Mouse (Mus musculus): ENCODE data around the gene Bnip1.

Bnip1 gene

DNA sequence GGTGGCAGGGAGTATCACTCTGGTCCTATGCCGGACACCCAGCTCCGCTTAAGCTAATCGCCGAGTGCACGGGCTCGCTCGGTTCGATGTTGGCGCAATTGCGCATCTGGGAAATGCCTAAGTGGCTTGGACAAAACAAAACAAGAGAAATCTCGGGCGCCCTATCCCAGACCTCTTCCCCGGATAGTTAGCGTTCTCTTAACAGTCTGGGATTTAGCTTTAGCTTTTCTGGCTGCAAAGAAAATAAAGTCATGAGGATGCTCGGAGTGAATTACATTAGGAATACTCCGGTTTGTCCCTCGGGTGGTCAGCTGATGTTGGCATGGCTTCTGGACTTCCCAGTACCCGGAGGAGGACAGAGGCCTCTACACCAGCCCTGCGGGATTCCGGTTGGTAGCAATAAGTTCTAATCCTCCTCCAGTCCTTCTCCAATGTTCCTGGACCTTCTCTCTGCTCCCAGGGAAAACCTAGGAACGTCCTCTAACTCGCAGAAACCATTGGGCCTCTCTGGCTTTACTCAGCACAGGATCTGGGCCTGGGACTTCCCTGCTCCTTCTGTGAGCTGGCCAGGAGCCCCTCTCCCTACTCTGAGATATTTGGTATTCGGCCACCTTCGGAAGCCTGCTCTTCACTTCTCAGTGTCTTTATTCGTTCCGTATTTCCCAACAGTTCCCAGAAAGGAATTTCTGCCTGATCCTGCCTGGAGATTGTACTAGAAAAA, 59.0 kb downstream of the Bnip1 start:
- peak; percentile 16 for DNase-seq (ENCODE audit: low read depth, low spot score)

DNA sequence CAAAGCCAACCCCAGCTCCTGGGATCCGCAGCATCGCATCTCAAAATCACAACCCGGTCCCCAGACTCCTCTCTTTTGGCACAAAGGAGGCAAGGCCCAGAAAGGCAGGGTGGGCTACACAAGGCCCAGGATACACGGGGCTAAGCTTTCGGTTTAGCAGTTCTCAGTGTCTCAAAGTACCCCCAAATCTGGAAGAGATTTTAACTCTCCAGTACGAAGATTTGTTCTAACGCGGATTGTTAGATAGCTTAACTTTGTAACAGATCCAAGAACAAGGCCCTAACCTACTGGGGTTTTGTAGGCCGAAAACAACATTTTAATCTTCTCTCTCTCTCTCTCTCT, 59.5 kb downstream of the Bnip1 start:
- peak; percentile 9 for DNase-seq (ENCODE audit: low read depth, low spot score)

DNA sequence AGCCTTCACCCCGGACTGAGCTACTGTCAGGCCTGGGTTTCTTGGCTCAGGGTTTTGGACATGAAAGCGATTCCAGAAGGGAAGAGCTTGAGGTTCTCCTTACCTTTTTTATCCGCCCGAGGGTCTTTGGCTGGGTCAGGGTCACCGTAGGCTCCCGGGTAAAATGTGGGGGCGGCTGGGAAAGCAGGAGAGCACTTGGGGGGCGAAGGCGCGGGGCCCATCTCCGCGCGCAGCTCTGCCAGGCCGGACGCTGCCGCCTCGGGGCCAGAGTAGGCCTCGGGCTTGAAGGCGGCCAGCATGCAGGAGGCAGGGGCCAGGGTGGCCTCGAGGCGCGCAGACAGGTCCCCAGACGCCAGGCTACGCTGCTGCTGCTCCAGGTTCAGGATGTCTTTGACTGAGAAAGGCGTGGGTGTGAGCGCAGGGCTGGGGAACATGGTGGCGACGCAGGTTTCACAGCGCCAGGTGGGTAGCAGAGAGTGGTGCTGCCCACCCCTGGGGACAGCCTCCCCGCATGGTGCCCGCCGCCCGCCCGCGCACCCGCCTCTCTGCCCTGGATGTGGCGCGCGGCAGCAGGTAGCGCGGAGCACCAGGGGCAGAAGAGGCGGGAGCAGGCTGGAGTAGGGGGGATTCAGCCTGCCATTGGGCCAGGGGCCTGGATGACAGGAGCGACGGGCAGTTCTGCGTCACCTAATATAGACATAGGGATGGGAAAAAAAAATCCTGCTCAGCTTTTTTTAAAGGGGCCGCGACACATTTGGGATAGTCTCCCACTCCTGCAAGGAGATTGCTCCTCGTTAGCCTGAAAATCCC, 60.3 kb downstream of the Bnip1 start:
- DNase-seq (ENCODE audit: low read depth, low spot score): peak; percentile 38

GRCm38 (mm10) chr17:26841981-26842380, 61.1 kb downstream of the Bnip1 start:
- no peak for DNase-seq (ENCODE audit: low read depth, low spot score)
